8 mouse cellular contexts compared by ENCODE assay signal in the genomic region with DNA sequence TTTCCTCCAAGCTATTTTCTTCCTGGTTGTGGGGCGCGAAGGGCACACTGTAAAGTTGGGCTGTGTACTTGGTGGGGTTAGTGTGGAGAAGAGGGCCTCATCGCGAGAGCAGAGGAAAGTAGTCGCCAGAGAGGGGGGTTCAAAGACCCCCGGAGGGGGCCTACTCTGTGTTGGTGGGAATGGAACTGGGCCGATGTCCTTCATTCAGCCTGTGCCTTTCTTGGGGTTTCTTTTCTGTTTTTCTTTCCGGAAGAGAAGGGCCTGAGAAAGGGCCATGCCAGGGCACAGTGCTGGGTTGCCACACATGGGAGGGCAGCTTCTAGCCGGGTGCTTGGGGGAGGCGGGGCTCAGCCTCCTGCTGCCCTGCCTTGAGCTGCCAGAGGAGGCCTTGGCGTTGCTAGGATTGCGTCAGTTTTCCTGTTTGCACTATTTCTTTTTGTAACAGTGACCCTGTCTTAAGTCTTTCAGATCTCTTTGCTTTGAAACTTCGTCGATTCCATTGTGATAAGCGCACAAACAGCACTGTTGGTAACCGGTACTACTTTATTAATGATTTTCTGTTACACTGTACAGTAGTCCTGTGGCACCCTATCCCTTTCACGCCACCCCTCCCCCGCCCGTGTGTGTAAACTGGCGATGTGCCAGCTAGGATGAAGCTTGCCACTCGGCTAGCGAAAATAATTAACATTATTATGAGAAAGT. TPM values are rescaled to one million over a fixed set of nuclear protein-coding genes. Genes with fewer than 3 reads are reported as not detected.
A peak's percentile ranks its signal among the peaks of the same experiment; 100 is the strongest.
DNase-seq lines count a peak whose midpoint lies in the region; ATAC-seq and TF ChIP-seq lines count a peak whose summit lies in the region.

No protein-coding gene starts in this region.

- TF ChIP-seq CTCF in lung, embryonic 14.5 days (IDR thresholded peaks at IDR 0.05; ENCODE audit: low read depth) = peak; percentile 29; the same call in 1 of the 2 replicates

- intact Hi-C loops in heart, postnatal 14 days (cut with DNase I) = loop anchor here (5.0 to 10.0 kb wide), 5 partner anchors 58 to 538 kb away; no protein-coding TSS in a partner anchor

- no peaks in the 10 kb centered on the region for H3K4me1 ChIP-seq in forebrain, embryonic 11.5 days (replicated peaks; ENCODE audit: control insufficient read depth, insufficient read depth, low read length)
- no peaks in the 10 kb centered on the region for H3K4me1 ChIP-seq in lung, embryonic 14.5 days (ENCODE audit: insufficient read depth)
- H3K4me1 ChIP-seq in neural tube, embryonic 15.5 days = peaks cover 8% of the 10 kb centered on the region

- no peaks in the 10 kb centered on the region for H3K9me3 ChIP-seq in forebrain, embryonic 11.5 days (ENCODE audit: control insufficient read depth, low read length)
- no peaks in the 10 kb centered on the region for H3K9me3 ChIP-seq in lung, embryonic 14.5 days (ENCODE audit: low read depth, low read length)
- H3K9me3 ChIP-seq in neural tube, embryonic 15.5 days (replicated peaks) = no peaks in the 10 kb centered on the region

- H3K27ac ChIP-seq in forebrain, embryonic 11.5 days (ENCODE audit: low read depth, low read length) = peak overlapping the region; percentile 60
- H3K27ac ChIP-seq in lung, embryonic 14.5 days (ENCODE audit: low read depth) = peak overlapping the region; percentile 89
- peak overlapping the region; percentile 85 for H3K27ac ChIP-seq in neural tube, embryonic 15.5 days (replicated peaks)

- no peaks in the 10 kb centered on the region for H3K27me3 ChIP-seq in forebrain, embryonic 11.5 days (ENCODE audit: control insufficient read depth, insufficient read depth, low read length)
- H3K27me3 ChIP-seq in lung, embryonic 14.5 days (ENCODE audit: insufficient read depth, low read length) = no peaks in the 10 kb centered on the region
- H3K27me3 ChIP-seq in neural tube, embryonic 15.5 days (replicated peaks) = no peaks in the 10 kb centered on the region

- WGBS in forebrain, embryonic 11.5 days = 16% methylated on average over 22 of the region's 22 CpGs
- WGBS in lung, embryonic 14.5 days = 9% methylated on average over 21 of the region's 22 CpGs
- 13% methylated on average over 22 of the region's 22 CpGs for WGBS in neural tube, embryonic 15.5 days

- H3K4me2 ChIP-seq in forebrain, embryonic 11.5 days (ENCODE audit: low read depth, low read length, severe bottlenecking) = peak overlapping the region; percentile 58
- H3K4me2 ChIP-seq in lung, embryonic 14.5 days = peak overlapping the region; percentile 65
- H3K4me2 ChIP-seq in neural tube, embryonic 15.5 days = peak overlapping the region; percentile 58

- ATAC-seq in forebrain, embryonic 11.5 days (replicated peaks; ENCODE audit: low FRiP score) = peak; percentile 72
- peak; percentile 50; the same call in 1 of the 2 replicates for ATAC-seq in lung, embryonic 14.5 days (ENCODE audit: insufficient read depth)
- peak; percentile 71 for ATAC-seq in neural tube, embryonic 15.5 days (ENCODE audit: low FRiP score)

- peak overlapping the region; percentile 51 for H3K4me3 ChIP-seq in forebrain, embryonic 11.5 days (ENCODE audit: low read depth, low read length)
- peak overlapping the region; percentile 62 for H3K4me3 ChIP-seq in lung, embryonic 14.5 days (ENCODE audit: low read depth, low read length)
- peak overlapping the region; percentile 55 for H3K4me3 ChIP-seq in neural tube, embryonic 15.5 days (replicated peaks)

- H3K9ac ChIP-seq in forebrain, embryonic 11.5 days (ENCODE audit: low read length) = peak overlapping the region; percentile 71
- H3K9ac ChIP-seq in lung, embryonic 14.5 days = peak overlapping the region; percentile 70
- peak overlapping the region; percentile 66 for H3K9ac ChIP-seq in neural tube, embryonic 15.5 days (replicated peaks)

- H3K36me3 ChIP-seq in forebrain, embryonic 11.5 days (ENCODE audit: control insufficient read depth, insufficient read depth, low read length) = no peaks in the 10 kb centered on the region
- H3K36me3 ChIP-seq in lung, embryonic 14.5 days (ENCODE audit: insufficient read depth) = no peaks in the 10 kb centered on the region
- H3K36me3 ChIP-seq in neural tube, embryonic 15.5 days = no peaks in the 10 kb centered on the region

- peak; percentile 73 for DNase-seq in CD4-positive, CD25-positive, alpha-beta regulatory T cell, adult 2 months (ENCODE audit: low read depth, low spot score)
- peak; percentile 84 for DNase-seq in brain, adult 2 months (ENCODE audit: low read depth, low spot score)
- peak; percentile 61 for DNase-seq in forebrain, embryonic 11.5 days (ENCODE audit: low spot score)
- DNase-seq in heart, postnatal 14 days = peak; percentile 51 to 53
- peak; percentile 30 to 45 for DNase-seq in layer of hippocampus, adult 18-20 months (ENCODE audit: low spot score in 2 of 2)
- peak; percentile 75 for DNase-seq in lung, embryonic 14.5 days
- peak; percentile 44 for DNase-seq in testis, postnatal 14 days (ENCODE audit: low spot score)

RNA-seq across cellular contexts. Expression of a gene that starts 4.2 kb away (rescaled TPM):
- 50.2 and 56.1 TPM in 2 replicates for polyA plus RNA-seq in forebrain, embryonic 11.5 days (2014; fragmentation: Nextera tagmentation; extraction: Ambion mirVana)
- total RNA-seq in heart, postnatal 14 days (2021) = 10 to 100 TPM; 63.9 to 77.5 TPM
- total RNA-seq in layer of hippocampus, adult 18-20 months (2021) = 100 to 1,000 TPM in 1 of 2 experiments, 10 to 100 TPM in 1; 94.9 to 104 TPM
- 72.8 and 77.8 TPM in 2 replicates for polyA plus RNA-seq in lung, embryonic 14.5 days (2014; fragmentation: Nextera tagmentation; extraction: Ambion mirVana)
- 97.6 and 112 TPM in 2 replicates for polyA plus RNA-seq in neural tube, embryonic 15.5 days (2015; fragmentation: Nextera tagmentation; extraction: Ambion mirVana)

Comparison
In these comparisons a context has a peak if more than half of its experiments do, and no peak if none do; other contexts are left out.
1. Peak in every context shown above with its lines: DNase-seq, ATAC-seq, H3K4me3 ChIP-seq and H3K27ac ChIP-seq.